In genomic region chr9:122247430-122248027, GRCm38 (mm10) we compare ENCODE assay signal across 8 mouse cellular contexts. TPM values are rescaled to one million over a fixed set of nuclear protein-coding genes. Genes with fewer than 3 reads are reported as not detected.
DNase-seq lines count a peak whose midpoint lies in the region; ATAC-seq and TF ChIP-seq lines count a peak whose summit lies in the region.

No protein-coding gene starts in this region.

- ATAC-seq in frontal cortex, adult (ENCODE audit: low TSS enrichment): peak; percentile 53; the same call in 1 of the 2 replicates
- ATAC-seq in intestine, embryonic 15.5 days: peak; percentile 44; the same call in 1 of the 2 replicates
- peak; percentile 69 for ATAC-seq in midbrain, embryonic 12.5 days (ENCODE audit: low FRiP score, low read depth)

- H3K9me3 ChIP-seq in intestine, embryonic 15.5 days: no peaks in the 10 kb centered on the region
- H3K9me3 ChIP-seq in midbrain, embryonic 12.5 days: no peaks in the 10 kb centered on the region

- H3K27me3 ChIP-seq in cerebellum, adult 2 months (ENCODE audit: control insufficient read depth, insufficient read depth, low read length): no peaks in the 10 kb centered on the region
- no peaks in the 10 kb centered on the region for H3K27me3 ChIP-seq in intestine, embryonic 15.5 days (replicated peaks)
- H3K27me3 ChIP-seq in midbrain, embryonic 12.5 days: 0 out of 2 replicates have a peak, but pooled peaks cover 4% of the 10 kb centered on the region

- no peak overlapping the region for H3K4me2 ChIP-seq in intestine, embryonic 15.5 days (replicated peaks)
- no peak overlapping the region for H3K4me2 ChIP-seq in midbrain, embryonic 12.5 days (replicated peaks)

- WGBS in cerebellum, adult 2 months: 46% methylated on average over 13 of the region's 13 CpGs
- WGBS in intestine, embryonic 15.5 days: 39% methylated on average over 13 of the region's 13 CpGs
- WGBS in midbrain, embryonic 12.5 days: 47% methylated on average over 13 of the region's 13 CpGs

- no peak overlapping the region for H3K4me3 ChIP-seq in cerebellum, adult 2 months (replicated peaks; ENCODE audit: insufficient read depth, low read depth, low read length)
- no peak overlapping the region for H3K4me3 ChIP-seq in intestine, embryonic 15.5 days (replicated peaks)
- H3K4me3 ChIP-seq in midbrain, embryonic 12.5 days: no peak overlapping the region

- TF ChIP-seq POLR2A in cerebellum, adult 2 months (IDR thresholded peaks at IDR 0.05; ENCODE audit: borderline replicate concordance, insufficient read depth, low read length): no peak

- no peaks in the 10 kb centered on the region for H3K4me1 ChIP-seq in cerebellum, adult 2 months (ENCODE audit: control insufficient read depth, insufficient read depth, low read length)
- no peaks in the 10 kb centered on the region for H3K4me1 ChIP-seq in intestine, embryonic 15.5 days (replicated peaks)
- H3K4me1 ChIP-seq in midbrain, embryonic 12.5 days: 0 out of 2 replicates have a peak, but pooled peaks cover 3% of the 10 kb centered on the region

- peak; percentile 42 for TF ChIP-seq CTCF in cerebellum, adult 2 months (IDR thresholded peaks at IDR 0.05; ENCODE audit: borderline replicate concordance, insufficient read depth, low read depth, low read length)

- intact Hi-C loops in heart, postnatal 25 days (cut with DNase I): loop anchor here (1.0 to 5.0 kb wide), 3 partner anchors 45 to 300 kb away; partner anchors contain the start of gene Ano10
- intact Hi-C loops in left cerebral cortex, postnatal 36 days (cut with DNase I): loop anchor here (1.0 kb wide), 2 partner anchors 63 to 482 kb away; no protein-coding TSS in a partner anchor

- no peak overlapping the region for H3K9ac ChIP-seq in intestine, embryonic 15.5 days
- H3K9ac ChIP-seq in midbrain, embryonic 12.5 days (replicated peaks): no peak overlapping the region

- no peaks in the 10 kb centered on the region for H3K36me3 ChIP-seq in intestine, embryonic 15.5 days
- peaks cover 38% of the 10 kb centered on the region for H3K36me3 ChIP-seq in midbrain, embryonic 12.5 days

- peak; percentile 63 to 91 for DNase-seq in heart, adult 18-20 months
- DNase-seq in heart, postnatal 25 days (ENCODE audit: low spot score): no peak
- peak; percentile 56 to 66 for DNase-seq in cerebellum, adult 2 months
- DNase-seq in left cerebral cortex, postnatal 36 days (ENCODE audit: low spot score in 2 of 2): peak; percentile 53 to 75
- peak; percentile 61 to 84 for DNase-seq in spleen, postnatal 10 days (ENCODE audit: low spot score in 2 of 2)

- H3K27ac ChIP-seq in cerebellum, adult 2 months (ENCODE audit: insufficient read depth, low read length): no peak overlapping the region
- no peak overlapping the region for H3K27ac ChIP-seq in intestine, embryonic 15.5 days
- H3K27ac ChIP-seq in midbrain, embryonic 12.5 days (replicated peaks): no peak overlapping the region

RNA-seq across cellular contexts. Expression of gene Ano10, which starts 46.7 kb away (rescaled TPM):
- 100 to 1,000 TPM in 1 of 2 experiments, 10 to 100 TPM in 1; 83.6 to 151 TPM for total RNA-seq in heart, adult 18-20 months (2021)
- total RNA-seq in heart, postnatal 25 days (2021): 100 to 1,000 TPM; 115 to 118 TPM
- polyA plus RNA-seq in cerebellum, adult 2 months (2012; rRNA removed): 29.7 and 31.3 TPM in 2 replicates
- polyA plus RNA-seq in intestine, embryonic 15.5 days (2015; fragmentation: Nextera tagmentation; extraction: Ambion mirVana): 33.1 and 36.5 TPM in 2 replicates
- total RNA-seq in left cerebral cortex, postnatal 36 days (2021): 10 to 100 TPM; 27.4 to 30.3 TPM
- 42.4 and 44.7 TPM in 2 replicates for polyA plus RNA-seq in midbrain, embryonic 12.5 days (2016; fragmentation: Nextera tagmentation; extraction: Ambion mirVana)
